Mouse (Mus musculus) natural killer cell, adult 2 months (primary cell): ENCODE measurements around the gene Lgals4.

Experiments
- DNase-seq, 2 experiments: peaks; one replicate each; pipeline ENCODE4 v3.0.0; 2022; ENCODE audit warnings: low spot score in 2 of 2

Gene Lgals4

GRCm38 (mm10) chr7:28833723-28834347, at the start of gene Lgals4:
Lgals4 (plus strand) TSS chr7:28833854.
- no peak for DNase-seq

- DNase-seq, result no peak
Observed at GRCm38 (mm10) chr7:28785161-28785560, 48.5 kb upstream of the Lgals4 start.

- no peak for DNase-seq
Observed at GRCm38 (mm10) chr7:28787884-28788283, 45.8 kb upstream of the Lgals4 start.

DNA sequence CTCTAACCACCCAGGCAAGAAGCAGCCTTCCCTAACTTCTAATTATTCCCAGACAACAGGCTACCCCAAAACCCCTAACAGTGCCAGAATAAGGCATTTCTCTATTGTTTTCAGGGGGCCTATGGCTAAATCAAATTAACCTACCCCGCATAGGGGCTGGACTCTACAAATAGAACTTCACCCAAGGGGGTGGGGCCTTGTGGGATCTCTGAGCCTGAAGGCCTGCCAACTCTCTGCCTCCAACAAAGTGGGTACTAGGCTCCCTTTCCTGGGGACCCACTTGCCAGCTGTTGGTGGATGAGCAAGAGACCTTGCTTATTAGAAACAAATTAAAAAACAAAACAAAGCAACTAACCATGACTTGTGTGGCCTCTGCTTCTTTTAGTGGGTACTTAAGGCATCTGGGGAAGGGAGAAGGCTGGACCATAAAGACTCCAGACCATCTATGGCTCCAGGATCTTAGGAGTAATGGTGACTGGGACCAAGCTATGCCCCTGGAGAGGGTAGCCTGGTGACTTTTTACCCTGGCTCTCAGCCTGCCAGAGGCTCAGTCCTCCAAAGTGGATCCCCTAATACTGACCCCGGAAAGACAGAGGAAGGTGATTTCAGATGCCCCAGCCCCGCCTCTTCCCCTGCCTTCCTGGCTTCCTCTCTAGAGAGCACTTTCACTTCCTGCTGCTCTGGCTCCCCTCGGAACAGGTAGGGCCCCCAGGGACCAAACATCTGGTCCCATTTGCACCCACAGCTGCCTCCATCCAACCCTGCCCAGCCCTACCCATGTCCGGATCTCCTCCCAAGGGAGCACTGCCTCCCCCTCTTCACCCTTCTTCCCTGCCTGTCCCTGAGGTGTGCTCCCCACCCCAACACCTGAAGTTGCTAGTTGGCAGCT, 45.1 kb upstream of the Lgals4 start, which contains the start of gene Rinl:
Gene Rinl (plus strand): TSS at position 663 of the 889 bp plus-strand sequence.
- peak; percentile 42 to 80 for DNase-seq

DNA sequence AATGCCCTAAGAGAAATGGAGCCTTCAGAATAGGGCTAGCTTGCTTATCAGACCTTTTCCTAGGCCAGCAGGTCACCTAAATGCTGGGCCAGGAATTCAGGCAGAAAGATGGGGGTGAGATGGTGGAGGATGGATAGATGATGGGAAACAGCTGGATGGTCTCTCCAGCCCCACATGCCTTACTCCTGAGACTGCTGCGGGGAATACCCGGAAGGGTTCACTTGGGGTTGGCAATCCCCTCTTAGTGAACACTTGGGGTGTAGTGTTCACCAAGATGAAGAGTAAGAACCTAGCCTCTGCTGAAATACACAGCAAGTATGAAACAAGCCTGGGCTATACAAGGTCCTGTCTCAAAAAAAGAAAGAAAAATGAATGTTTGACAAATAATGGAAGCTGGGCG, 44.4 kb upstream of the Lgals4 start:
- no peak for DNase-seq

- DNase-seq, result no peak
Observed at GRCm38 (mm10) chr7:28790066-28790806, 43.4 kb upstream of the Lgals4 start.

- no peak for DNase-seq
Observed at GRCm38 (mm10) chr7:28791706-28792105, 41.9 kb upstream of the Lgals4 start.

DNA sequence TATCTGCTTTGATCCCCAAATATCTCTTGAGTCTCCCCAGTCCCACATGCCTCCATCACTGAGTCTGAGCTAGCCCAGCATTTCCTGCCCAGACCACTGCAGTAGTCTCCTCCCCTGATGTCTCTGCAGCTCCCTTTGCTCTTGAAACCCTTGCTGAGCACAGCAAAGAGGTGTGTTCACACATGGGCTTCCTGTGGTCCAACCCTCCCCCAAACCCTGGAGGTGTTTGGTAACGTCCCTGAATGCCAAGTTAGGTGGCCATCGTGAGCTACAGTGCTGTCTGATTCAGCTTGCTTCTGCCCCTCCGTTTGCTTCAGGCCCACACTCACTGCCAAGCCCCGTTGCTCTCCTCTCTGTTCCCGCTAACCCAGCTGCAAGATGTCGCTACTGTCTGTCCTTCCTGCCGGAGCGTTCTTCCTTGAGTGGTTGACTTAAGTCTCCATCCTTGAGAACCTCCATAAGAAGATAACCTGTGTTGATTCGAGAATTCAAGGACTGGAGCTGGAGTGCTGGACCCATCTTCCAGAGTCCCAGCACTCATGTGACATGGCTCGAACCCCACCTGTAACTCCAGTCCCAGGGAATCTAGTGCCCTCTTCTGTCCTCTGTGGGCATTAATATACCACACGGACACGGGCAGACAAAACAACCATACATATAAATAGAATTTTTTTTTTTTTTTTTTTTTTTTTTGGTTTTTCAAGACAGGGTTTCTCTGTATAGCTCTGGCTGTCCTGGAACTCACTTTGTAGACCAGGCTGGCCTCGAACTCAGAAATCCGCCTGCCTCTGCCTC, 41.1 kb upstream of the Lgals4 start:
- DNase-seq, result peak; percentile 80 to 89

DNA sequence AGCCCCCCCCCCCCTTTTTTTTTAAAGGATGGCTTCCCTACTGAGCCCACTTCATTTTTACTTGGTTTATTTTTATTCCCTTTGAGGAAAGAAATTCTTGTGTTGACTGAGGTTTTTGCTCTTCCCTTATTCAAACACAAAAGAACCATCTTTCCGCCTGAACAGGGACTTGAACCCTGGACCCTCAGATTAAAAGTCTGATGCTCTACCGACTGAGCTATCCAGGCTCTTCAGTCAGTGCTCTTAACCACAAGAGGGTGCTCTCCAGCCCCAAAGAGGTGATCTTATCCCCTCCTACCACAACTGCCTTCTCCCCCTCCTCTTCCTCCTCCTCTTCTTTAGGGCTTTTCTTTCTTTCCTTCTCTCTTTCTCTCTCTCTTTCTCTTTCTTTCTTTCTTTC, 39.8 kb upstream of the Lgals4 start:
- DNase-seq, result no peak

- DNase-seq, result no peak
Observed at GRCm38 (mm10) chr7:28794496-28794895, 39.2 kb upstream of the Lgals4 start.

DNA sequence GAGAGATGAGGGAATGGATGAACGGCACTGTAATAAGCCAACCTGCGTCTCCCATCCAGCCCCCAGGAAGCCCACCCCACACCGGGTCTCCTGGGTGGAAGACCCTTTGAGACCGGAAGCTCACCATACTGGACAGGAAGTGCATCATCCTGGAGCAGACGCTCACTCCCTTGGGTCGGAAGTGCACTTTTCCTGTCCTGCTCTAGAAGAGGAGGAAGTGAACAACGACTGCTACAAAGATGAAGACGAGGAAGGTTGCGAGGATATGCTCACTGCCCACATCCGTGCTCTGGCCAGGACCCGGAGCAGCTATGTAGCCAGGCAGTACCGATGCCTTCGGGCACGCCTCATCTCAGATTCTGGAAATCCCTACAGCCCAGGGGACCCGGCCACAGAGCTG, 37.8 kb upstream of the Lgals4 start:
- no peak for DNase-seq

- DNase-seq, result peak; percentile 72 to 81
Observed at GRCm38 (mm10) chr7:28796562-28796975, 37.1 kb upstream of the Lgals4 start.

- DNase-seq, result no peak
Observed at GRCm38 (mm10) chr7:28799994-28800393, 33.7 kb upstream of the Lgals4 start.

- DNase-seq, result no peak
Observed at GRCm38 (mm10) chr7:28801451-28801850, 32.2 kb upstream of the Lgals4 start.

GRCm38 (mm10) chr7:28801901-28802670, 31.6 kb upstream of the Lgals4 start:
- no peak for DNase-seq

GRCm38 (mm10) chr7:28802846-28803588, 30.6 kb upstream of the Lgals4 start:
- no peak for DNase-seq

- DNase-seq, result no peak
Observed at GRCm38 (mm10) chr7:28803756-28804155, 29.9 kb upstream of the Lgals4 start.

- peak in 1 of 2 experiments; percentile 58 for DNase-seq
Observed at GRCm38 (mm10) chr7:28806869-28807268, 26.8 kb upstream of the Lgals4 start.

DNA sequence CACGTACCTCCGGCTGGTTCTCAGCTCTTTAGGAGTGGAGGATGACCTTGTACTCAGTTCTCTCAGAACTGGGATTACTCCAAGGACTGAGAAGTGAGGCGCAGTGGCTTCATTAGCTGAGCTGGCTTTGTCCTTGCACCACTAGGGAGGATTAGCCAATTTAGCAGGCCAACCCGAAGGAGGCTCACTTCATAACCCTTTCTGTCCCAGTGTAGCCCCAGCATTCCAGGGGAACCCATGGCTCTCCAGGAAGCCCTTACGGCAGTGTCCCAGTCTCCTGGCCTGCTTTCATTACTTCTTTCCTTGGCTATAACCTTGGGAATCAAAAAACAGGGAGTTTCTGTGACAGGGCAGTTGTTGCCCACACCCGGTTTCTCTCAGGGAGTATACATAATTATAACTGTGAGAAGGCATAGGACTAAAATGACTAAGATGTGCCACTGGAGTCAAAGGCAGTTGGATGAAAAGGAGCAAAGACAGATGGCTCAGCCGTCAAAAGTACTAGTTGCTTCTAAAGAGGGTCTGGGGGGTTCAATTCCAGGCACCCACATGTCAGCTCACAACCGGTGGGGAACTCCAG, 25.9 kb upstream of the Lgals4 start:
- no peak for DNase-seq
